Mouse (Mus musculus): ENCODE data around the gene Sp1. TPM values are rescaled to one million over a fixed set of nuclear protein-coding genes. Genes with fewer than 3 reads are reported as not detected.

The Sp1 gene
- total and polyA plus RNA-seq, 3 experiments, result 16.3 to 92.3 (median 47.2) TPM

GRCm38 (mm10) chr15:102393584-102394014 lies 12.3 kb upstream of the Sp1 start (continued):
- no peak for TF ChIP-seq POLR2AphosphoS2 (IDR thresholded peaks at IDR 0.05; ENCODE audit: low read length)
- TF ChIP-seq ZMIZ1 (IDR thresholded peaks at IDR 0.05; ENCODE audit: low read depth, low read length), result no peak

- DNase-seq (ENCODE audit: low read depth, low spot score), result peak; percentile 50
- H3K4me3 ChIP-seq (ENCODE audit: control insufficient read depth in 1 of 2, insufficient read depth in 1 of 2, low read depth in 2 of 2, low read length in 2 of 2), result no peak overlapping the region
- no peaks in the 10 kb centered on the region for H3K27me3 ChIP-seq (ENCODE audit: control insufficient read depth in 1 of 2, insufficient read depth in 2 of 2, low read length in 2 of 2)
- no peak overlapping the region for H3K27ac ChIP-seq (ENCODE audit: control insufficient read depth, low read depth, low read length)
- H3K9ac ChIP-seq (ENCODE audit: control insufficient read depth, low read depth, low read length, poor library complexity, severe bottlenecking), result no peak overlapping the region
- peaks cover 6 to 25% of the 10 kb centered on the region in 2 experiments; a peak in 3 of 4 replicates for H3K4me1 ChIP-seq (ENCODE audit: control insufficient read depth in 1 of 2, insufficient read depth in 2 of 2, low read length in 2 of 2)
- H3K79me2 ChIP-seq (ENCODE audit: control insufficient read depth, insufficient read depth, low read length, poor library complexity), result peaks cover 1% of the 10 kb centered on the region; the same call in 1 of the 2 replicates
- H3K36me3 ChIP-seq (ENCODE audit: control insufficient read depth in 1 of 2, insufficient read depth in 2 of 2, low read length in 2 of 2), result peaks cover 0 to 20% of the 10 kb centered on the region in 2 experiments; a peak in 2 of 4 replicates
- no peaks in the 10 kb centered on the region for H3K9me3 ChIP-seq (replicated peaks; ENCODE audit: insufficient read depth, low read length)
- TF ChIP-seq UBTF (IDR thresholded peaks at IDR 0.05; ENCODE audit: borderline replicate concordance, insufficient read depth, low read depth, low read length), result no peak
- TF ChIP-seq CHD1 (IDR thresholded peaks at IDR 0.05; ENCODE audit: low read depth, low read length), result no peak
- no peak for TF ChIP-seq ETS1 (IDR thresholded peaks at IDR 0.05; ENCODE audit: low read depth, low read length)
- TF ChIP-seq BHLHE40 (IDR thresholded peaks at IDR 0.05; ENCODE audit: borderline replicate concordance, low read depth, low read length), result no peak
- TF ChIP-seq RCOR1 (IDR thresholded peaks at IDR 0.05; ENCODE audit: low read depth, low read length), result no peak
- TF ChIP-seq TAL1 (IDR thresholded peaks at IDR 0.05; ENCODE audit: low read length), result peak; percentile 38
- no peak for TF ChIP-seq ZNF384 (IDR thresholded peaks at IDR 0.05; ENCODE audit: low read depth, low read length)
- TF ChIP-seq GATA1 (IDR thresholded peaks at IDR 0.05; ENCODE audit: low read depth, low read length), result peak; percentile 20; the same call in 1 of the 2 replicates
- no peak for TF ChIP-seq NELFE (IDR thresholded peaks at IDR 0.05; ENCODE audit: low read depth, low read length)
- TF ChIP-seq ELF1 (IDR thresholded peaks at IDR 0.05; ENCODE audit: low read depth, low read length), result no peak
Measured at GRCm38 (mm10) chr15:102395061-102395460, 10.9 kb upstream of the Sp1 start.

- H3K27me3 ChIP-seq (ENCODE audit: control insufficient read depth in 1 of 2, insufficient read depth in 2 of 2, low read length in 2 of 2), result no peaks in the 10 kb centered on the region
- H3K9me3 ChIP-seq (replicated peaks; ENCODE audit: insufficient read depth, low read length), result no peaks in the 10 kb centered on the region
- H3K4me1 ChIP-seq (ENCODE audit: control insufficient read depth in 1 of 2, insufficient read depth in 2 of 2, low read length in 2 of 2), result peaks cover 8 to 20% of the 10 kb centered on the region in 2 experiments
- TF ChIP-seq RCOR1 (IDR thresholded peaks at IDR 0.05; ENCODE audit: low read depth, low read length) (no peak), CHD1 (IDR thresholded peaks at IDR 0.05; ENCODE audit: low read depth, low read length) (no peak), POLR2A (IDR thresholded peaks at IDR 0.05; ENCODE audit: control insufficient read depth in 1 of 2, insufficient read depth in 1 of 2, low read depth in 1 of 2, low read length in 2 of 2, poor library complexity in 1 of 2) (no peak), TCF12 (IDR thresholded peaks at IDR 0.05; ENCODE audit: low read depth, low read length) (no peak), KAT2A (conservative IDR thresholded peaks at IDR 0.05; ENCODE audit: low read depth, low read length) (no peak), MAFK (IDR thresholded peaks at IDR 0.05; ENCODE audit: borderline replicate concordance, low read depth, low read length) (no peak), MXI1 (IDR thresholded peaks at IDR 0.05; ENCODE audit: low read depth, low read length) (no peak), USF2 (IDR thresholded peaks at IDR 0.05; ENCODE audit: borderline replicate concordance in 1 of 2, insufficient read depth in 1 of 2, low read depth in 1 of 2, low read length in 2 of 2) (no peak), CTCF (IDR thresholded peaks at IDR 0.05 in 2 of 3, conservative IDR thresholded peaks at IDR 0.05 in 1 of 3; ENCODE audit: control insufficient read depth in 1 of 3, insufficient read depth in 1 of 3, low read depth in 2 of 3, low read length in 3 of 3, poor library complexity in 1 of 3, severe bottlenecking in 1 of 3) (no peak), GATA1 (IDR thresholded peaks at IDR 0.05; ENCODE audit: low read depth, low read length) (no peak), SMC3 (IDR thresholded peaks at IDR 0.05; ENCODE audit: low read depth, low read length) (no peak), USF1 (IDR thresholded peaks at IDR 0.05; ENCODE audit: low read depth, low read length) (no peak), HCFC1 (IDR thresholded peaks at IDR 0.05; ENCODE audit: low read depth, low read length) (no peak), GABPA (IDR thresholded peaks at IDR 0.05; ENCODE audit: low read depth, low read length) (no peak), MEF2A (IDR thresholded peaks at IDR 0.05; ENCODE audit: extremely low read depth, insufficient replicate concordance, low read depth, low read length, poor library complexity, severe bottlenecking) (no peak), ZNF384 (IDR thresholded peaks at IDR 0.05; ENCODE audit: low read depth, low read length) (no peak)
- peaks cover 0 to 17% of the 10 kb centered on the region in 2 experiments; a peak in 2 of 4 replicates for H3K36me3 ChIP-seq (ENCODE audit: control insufficient read depth in 1 of 2, insufficient read depth in 2 of 2, low read length in 2 of 2)
- no peak for DNase-seq (ENCODE audit: low read depth, low spot score)
- H3K27ac ChIP-seq (ENCODE audit: control insufficient read depth, low read depth, low read length), result no peak overlapping the region
- H3K4me3 ChIP-seq (ENCODE audit: control insufficient read depth in 1 of 2, insufficient read depth in 1 of 2, low read depth in 2 of 2, low read length in 2 of 2), result no peak overlapping the region
- peaks cover 1% of the 10 kb centered on the region; the same call in 1 of the 2 replicates for H3K79me2 ChIP-seq (ENCODE audit: control insufficient read depth, insufficient read depth, low read length, poor library complexity)
- H3K9ac ChIP-seq (ENCODE audit: control insufficient read depth, low read depth, low read length, poor library complexity, severe bottlenecking), result no peak overlapping the region
Measured at GRCm38 (mm10) chr15:102398629-102399028, 7.3 kb upstream of the Sp1 start.
